Mouse (Mus musculus) midbrain, embryonic 11.5 days (tissue): ENCODE measurements around the gene Ntn4. TPM values are rescaled to one million over a fixed set of nuclear protein-coding genes. Genes with fewer than 3 reads are reported as not detected.

Experiments used
- ATAC-seq: fragments of 200-750 bp; cut with Nextera tagmentation; 2 replicates; pipeline ENCODE4 v1.8.0; 2017; ENCODE audit warnings: moderate TSS enrichment, moderate library complexity; ENCODE audit not compliant: low FRiP score
- DNase-seq: peaks from one replicate; pipeline ENCODE4 v3.0.0; 2015; ENCODE audit warnings: low spot score; ENCODE audit errors: missing footprints
- H3K27ac ChIP-seq: fragments of 300-500 bp; sonication (generic); 2 replicates; pipeline ENCODE4 v1.5.1; 2014; ENCODE audit warnings: low read depth, low read length
- H3K27me3 ChIP-seq: fragments of 300-500 bp; sonication (generic); 2 replicates; pipeline ENCODE4 v1.6.1; 2014; ENCODE audit warnings: mild to moderate bottlenecking, low read length, moderate library complexity, mixed read lengths; ENCODE audit not compliant: control insufficient read depth, insufficient read depth
- H3K36me3 ChIP-seq: fragments of 300-500 bp; sonication (generic); 2 replicates; pipeline ENCODE4 v1.6.1; 2014; ENCODE audit warnings: mild to moderate bottlenecking, low read length, moderate library complexity, mixed read lengths; ENCODE audit not compliant: control insufficient read depth, insufficient read depth
- H3K4me1 ChIP-seq: fragments of 300-500 bp; sonication (generic); 2 replicates; pipeline ENCODE4 v1.6.1; 2014; ENCODE audit warnings: low read length; ENCODE audit not compliant: control insufficient read depth, insufficient read depth
- H3K4me2 ChIP-seq: fragments of 300-500 bp; sonication (generic); 2 replicates; pipeline ENCODE4 v1.6.1; 2014; ENCODE audit warnings: mild to moderate bottlenecking, moderate library complexity
- H3K4me3 ChIP-seq: fragments of 300-500 bp; sonication (generic); 2 replicates; pipeline ENCODE4 v1.5.1; 2014; ENCODE audit warnings: low read depth, low read length
- H3K9ac ChIP-seq: fragments of 300-500 bp; sonication (generic); 2 replicates; pipeline ENCODE4 v1.6.1; 2014; ENCODE audit warnings: low read length
- H3K9me3 ChIP-seq: fragments of 300-500 bp; sonication (generic); 2 replicates; pipeline ENCODE4 v1.6.1; 2016; ENCODE audit warnings: low read length; ENCODE audit not compliant: control insufficient read depth
- WGBS: fragments of 180-500 bp; shearing (Covaris S2); extraction: QIAGEN DNeasy Blood & Tissue Kit; methylation state at CpG from one replicate; pipeline ENCODE4 v1.1.7; 2014; 5-methylcytosine and 5-hydroxymethylcytosine counted together
- polyA plus RNA-seq: library from polyadenylated mRNA; unstranded; fragments of >200 nt; fragmentation: Nextera tagmentation; extraction: Ambion mirVana; gene quantifications from 2 replicates; pipeline ENCODE4 v1.2.1, GENCODE M21; 2014

Ntn4 gene
- 1.8 and 2.6 TPM in 2 replicates for polyA plus RNA-seq

DNA sequence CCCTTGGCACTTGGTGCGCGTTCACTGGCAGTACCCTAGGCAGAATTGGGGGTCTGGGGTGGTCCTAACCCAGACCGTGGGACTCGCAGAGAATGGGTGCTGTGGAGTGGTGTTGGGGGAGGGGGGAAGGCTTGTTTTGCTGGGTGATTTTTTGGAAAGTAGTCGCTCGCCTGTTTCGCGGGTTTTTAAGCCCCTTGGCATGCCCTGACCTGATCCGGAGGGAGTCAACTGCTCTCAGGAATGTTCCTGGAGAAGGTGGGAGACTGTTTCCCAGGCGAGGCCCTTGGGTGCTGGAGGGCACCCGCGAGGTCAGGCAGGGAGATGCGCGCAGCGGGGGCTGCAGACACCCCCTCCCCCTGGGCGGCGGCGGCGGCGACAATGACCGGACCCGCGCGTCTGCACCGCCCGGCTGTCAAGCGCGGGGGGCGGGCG is at the start of gene Ntn4:
Gene Ntn4 (plus strand): TSS at position 161 of the 432 bp plus-strand sequence.
- Histone ChIP-seq H3K36me3 (no peaks in the 10 kb centered on the region; the same call in 1 of the 2 replicates), H3K4me2 (peak within 1 kb of the TSS; percentile 49), H3K27ac (peak within 1 kb of the TSS; percentile 46), H3K9ac (peak within 1 kb of the TSS; percentile 99), H3K4me3 (peak within 1 kb of the TSS; percentile 85), H3K27me3 (peaks cover 3% of the 10 kb centered on the region; the same call in 1 of the 2 replicates), H3K9me3 (no peaks in the 10 kb centered on the region), H3K4me1 (peaks cover 8% of the 10 kb centered on the region; the same call in 1 of the 2 replicates)
- ATAC-seq (peak; percentile 72; the same call in 1 of the 2 replicates), DNase-seq (peak; percentile 91)
- WGBS, result 5% methylated on average over 29 of the region's 30 CpGs

DNA sequence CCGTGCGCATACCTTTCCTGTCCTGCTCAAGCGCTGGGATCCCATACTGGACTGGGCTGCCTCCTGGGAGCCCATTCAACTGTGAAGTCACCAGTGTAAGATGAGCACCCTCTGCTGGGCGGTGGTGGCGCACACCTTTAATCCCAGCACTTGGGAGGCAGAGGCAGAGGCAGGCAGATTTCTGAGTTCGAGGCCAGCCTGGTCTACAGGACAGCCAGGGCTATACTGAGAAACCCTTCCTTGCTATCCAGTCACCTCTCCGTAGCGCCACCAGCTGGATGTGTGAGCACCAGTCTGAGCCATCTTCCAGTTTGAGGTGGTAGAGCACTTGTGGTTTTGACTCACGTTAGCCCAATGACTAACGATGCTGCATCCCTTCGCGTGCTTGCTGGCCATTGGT is 48.0 kb upstream of the Ntn4 start:
- ATAC-seq (no peak), DNase-seq (peak; percentile 68)
- Histone ChIP-seq H3K36me3 (no peaks in the 10 kb centered on the region), H3K9me3 (no peaks in the 10 kb centered on the region), H3K4me2 (no peak overlapping the region), H3K27ac (no peak overlapping the region), H3K27me3 (no peaks in the 10 kb centered on the region), H3K4me1 (peaks cover 7% of the 10 kb centered on the region), H3K9ac (no peak overlapping the region), H3K4me3 (no peak overlapping the region)
- 59% methylated on average over 12 of the region's 12 CpGs for WGBS

DNA sequence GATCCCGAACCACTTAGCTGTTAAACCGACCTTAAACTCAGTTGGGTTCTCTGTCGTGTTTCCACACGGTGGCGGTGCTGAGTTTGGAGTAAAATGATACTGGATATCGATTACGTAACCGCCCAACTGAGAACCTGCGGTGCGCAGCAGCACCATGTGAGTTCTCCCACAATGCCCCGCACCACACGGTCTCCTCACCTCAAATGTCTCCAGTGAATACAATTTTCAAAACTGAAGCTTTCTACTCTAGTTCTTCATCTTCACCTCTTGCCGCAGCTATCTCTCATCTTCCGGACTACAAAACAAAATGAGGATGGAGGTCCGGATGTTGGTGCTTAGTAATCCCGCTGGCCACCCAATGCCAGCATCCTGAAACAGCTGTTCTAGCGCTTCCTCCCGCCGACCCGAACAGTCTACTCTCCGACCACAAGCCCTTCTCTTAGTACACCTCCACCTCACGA is 46.4 kb upstream of the Ntn4 start:
- no peaks in the 10 kb centered on the region for H3K4me1 ChIP-seq
- H3K4me3 ChIP-seq, result peak overlapping the region; percentile 37
- WGBS, result 2% methylated on average over 22 of the region's 22 CpGs
- no peaks in the 10 kb centered on the region for H3K9me3 ChIP-seq
- no peak overlapping the region for H3K27ac ChIP-seq
- H3K27me3 ChIP-seq, result no peaks in the 10 kb centered on the region
- peak; percentile 97 for DNase-seq
- ATAC-seq, result peak; percentile 76
- no peaks in the 10 kb centered on the region for H3K36me3 ChIP-seq
- peak overlapping the region; percentile 63 for H3K9ac ChIP-seq
- H3K4me2 ChIP-seq, result peak overlapping the region; percentile 73

DNA sequence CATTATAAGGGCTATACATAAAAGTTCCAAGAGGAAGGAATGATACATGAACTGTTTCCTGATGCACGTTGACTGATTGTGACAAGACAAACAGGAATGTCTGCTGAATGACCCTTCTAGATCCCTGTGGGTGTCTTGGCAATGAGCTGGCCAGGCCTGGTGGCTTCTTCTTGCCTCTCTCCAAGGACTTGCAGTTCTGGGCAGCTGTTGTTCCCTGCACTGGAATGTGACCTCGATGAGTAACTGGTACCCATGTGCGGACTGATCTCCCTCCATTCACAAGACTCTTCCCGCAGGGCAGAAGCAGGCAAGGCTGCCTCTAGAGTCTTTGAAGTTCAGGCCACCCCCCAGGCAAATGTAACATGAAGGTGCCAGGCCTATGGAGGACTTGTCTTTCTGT is 44.6 kb upstream of the Ntn4 start:
- H3K27me3 ChIP-seq, result no peaks in the 10 kb centered on the region
- 75% methylated on average over 4 of the region's 4 CpGs for WGBS
- no peak overlapping the region for H3K9ac ChIP-seq
- no peak overlapping the region for H3K4me3 ChIP-seq
- no peak for ATAC-seq
- H3K27ac ChIP-seq, result no peak overlapping the region
- DNase-seq, result no peak
- no peaks in the 10 kb centered on the region for H3K4me1 ChIP-seq
- H3K4me2 ChIP-seq, result no peak overlapping the region
- no peaks in the 10 kb centered on the region for H3K36me3 ChIP-seq
- H3K9me3 ChIP-seq, result no peaks in the 10 kb centered on the region

DNA sequence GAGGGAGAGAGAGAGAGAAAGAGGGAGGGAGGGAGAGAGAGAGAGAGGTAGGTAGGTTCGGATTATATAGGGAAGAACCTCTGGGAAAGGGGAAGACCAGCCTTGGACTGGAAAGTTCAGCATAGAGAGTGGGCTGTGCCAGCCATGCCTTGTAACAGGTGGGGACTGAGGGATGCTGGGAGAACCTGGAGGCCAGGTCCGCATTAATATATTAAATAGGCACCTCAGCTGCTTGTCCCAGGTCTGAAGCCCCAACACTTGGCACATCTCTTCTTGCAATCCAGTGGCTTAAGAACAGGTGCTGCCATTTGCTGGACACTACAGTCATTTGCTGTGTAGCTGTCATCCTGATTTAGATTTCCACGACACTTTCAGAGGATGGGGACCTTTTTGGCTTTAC is 43.8 kb upstream of the Ntn4 start:
- Histone ChIP-seq H3K27ac (no peak overlapping the region), H3K9ac (no peak overlapping the region), H3K4me3 (no peak overlapping the region), H3K27me3 (no peaks in the 10 kb centered on the region), H3K4me1 (no peaks in the 10 kb centered on the region), H3K9me3 (no peaks in the 10 kb centered on the region), H3K4me2 (no peak overlapping the region), H3K36me3 (no peaks in the 10 kb centered on the region)
- 82% methylated on average over 3 of the region's 3 CpGs for WGBS
- ATAC-seq (no peak), DNase-seq (no peak)

DNA sequence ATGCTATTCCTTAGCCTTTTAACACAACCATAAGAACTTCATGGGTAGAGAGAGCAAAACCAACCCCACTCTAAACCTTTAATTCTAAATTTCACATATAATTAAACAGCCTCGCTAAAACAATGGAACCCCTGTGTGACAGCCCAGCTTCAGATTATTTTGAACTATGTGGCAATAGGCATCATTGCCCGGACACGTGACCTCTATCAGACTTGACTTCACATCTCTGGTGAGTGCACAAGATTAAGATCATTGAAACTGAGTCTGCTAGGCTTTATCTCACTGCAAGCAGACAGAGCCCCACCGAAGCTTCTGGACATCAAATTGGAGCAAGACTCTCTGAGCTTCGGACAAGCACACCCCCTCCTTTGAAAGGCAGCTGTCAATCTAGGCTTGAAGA is 38.2 kb upstream of the Ntn4 start:
- 76% methylated on average over 5 of the region's 5 CpGs for WGBS
- no peak overlapping the region for H3K9ac ChIP-seq
- no peak overlapping the region for H3K4me2 ChIP-seq
- no peaks in the 10 kb centered on the region for H3K36me3 ChIP-seq
- no peak overlapping the region for H3K27ac ChIP-seq
- H3K27me3 ChIP-seq, result no peaks in the 10 kb centered on the region
- ATAC-seq (no peak), DNase-seq (no peak)
- no peaks in the 10 kb centered on the region for H3K4me1 ChIP-seq
- no peaks in the 10 kb centered on the region for H3K9me3 ChIP-seq
- H3K4me3 ChIP-seq, result no peak overlapping the region

GRCm38 (mm10) chr10:93603256-93603655 is 37.2 kb upstream of the Ntn4 start:
- Histone ChIP-seq H3K4me1 (no peaks in the 10 kb centered on the region), H3K27ac (no peak overlapping the region), H3K9me3 (no peaks in the 10 kb centered on the region), H3K9ac (no peak overlapping the region), H3K27me3 (no peaks in the 10 kb centered on the region), H3K4me3 (no peak overlapping the region), H3K4me2 (no peak overlapping the region), H3K36me3 (no peaks in the 10 kb centered on the region)
- WGBS, result 89% methylated on average over 1 of the region's 1 CpGs
- DNase-seq (peak; percentile 74), ATAC-seq (no peak)

DNA sequence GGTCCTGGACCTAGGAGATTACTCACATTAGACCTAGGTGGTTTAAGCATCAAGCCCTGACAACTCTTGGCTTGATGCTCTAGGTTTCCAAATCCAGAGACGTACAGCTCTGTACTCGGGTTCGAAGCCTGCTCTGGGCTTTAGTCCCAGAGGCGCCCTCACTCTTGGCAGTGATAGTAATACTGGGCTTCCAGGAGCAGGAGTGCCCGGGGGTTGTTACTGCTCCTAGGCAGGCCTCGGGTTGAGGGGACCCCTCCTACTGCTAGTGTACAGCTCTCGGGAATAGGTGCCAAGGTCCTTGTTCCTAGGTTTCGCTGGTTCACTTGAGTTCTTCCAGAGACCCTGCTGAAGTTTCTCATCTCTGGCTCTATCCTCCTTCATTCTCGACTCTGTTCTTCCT is 34.2 kb upstream of the Ntn4 start:
- H3K36me3 ChIP-seq, result no peaks in the 10 kb centered on the region
- H3K9me3 ChIP-seq, result no peaks in the 10 kb centered on the region
- 90% methylated on average over 9 of the region's 9 CpGs for WGBS
- DNase-seq, result peak; percentile 56
- H3K4me1 ChIP-seq, result no peaks in the 10 kb centered on the region
- H3K4me3 ChIP-seq, result no peak overlapping the region
- no peaks in the 10 kb centered on the region for H3K27me3 ChIP-seq
- no peak overlapping the region for H3K4me2 ChIP-seq
- no peak overlapping the region for H3K27ac ChIP-seq
- no peak for ATAC-seq
- H3K9ac ChIP-seq, result no peak overlapping the region

- no peak overlapping the region for H3K4me3 ChIP-seq
- H3K36me3 ChIP-seq, result no peaks in the 10 kb centered on the region
- no peaks in the 10 kb centered on the region for H3K9me3 ChIP-seq
- H3K27ac ChIP-seq, result no peak overlapping the region
- H3K4me1 ChIP-seq, result no peaks in the 10 kb centered on the region
- H3K27me3 ChIP-seq, result no peaks in the 10 kb centered on the region
- ATAC-seq (no peak), DNase-seq (peak; percentile 79)
- WGBS, result 56% methylated on average over 9 of the region's 9 CpGs
- H3K4me2 ChIP-seq, result no peak overlapping the region
- H3K9ac ChIP-seq, result no peak overlapping the region
These were observed 32.4 kb upstream of the Ntn4 start for GRCm38 (mm10) chr10:93608051-93608450.
